Mouse (Mus musculus) E14TG2a.4 (cell line): ENCODE measurements around the gene Zfp827.

Source experiments
- H3K27me3 ChIP-seq: 2 replicates; pipeline ENCODE4 v1.6.1; 2014; ENCODE audit warnings: low read length, control low read depth; ENCODE audit not compliant: insufficient read depth
- H3K36me3 ChIP-seq: 2 replicates; pipeline ENCODE4 v1.6.1; 2014; ENCODE audit warnings: low read length, control low read depth; ENCODE audit not compliant: insufficient read depth
- H3K4me1 ChIP-seq: replicated peaks from 2 replicates; pipeline ENCODE4 v1.6.1; 2014; ENCODE audit warnings: low read depth, low read length, control low read depth
- H3K4me3 ChIP-seq: replicated peaks from 2 replicates; pipeline ENCODE4 v1.5.1; 2014; ENCODE audit warnings: mild to moderate bottlenecking, low read length
- H3K9me3 ChIP-seq: 2 replicates; pipeline ENCODE4 v1.6.1; 2014; ENCODE audit warnings: low read length, control low read depth
- CTCF ChIP-seq: conservative IDR thresholded peaks from 2 replicates; pipeline ENCODE4 v1.5.1; 2014; ENCODE audit warnings: low read length
- NANOG ChIP-seq: IDR thresholded peaks from 2 replicates; pipeline ENCODE4 v1.6.1; 2014; ENCODE audit warnings: borderline replicate concordance, low read length, mixed read lengths
- POU5F1 ChIP-seq: IDR thresholded peaks from 2 replicates; pipeline ENCODE4 v1.6.1; 2014; ENCODE audit warnings: low read length, borderline replicate concordance

Gene Zfp827

GRCm38 (mm10) chr8:79162533-79163308 lies 134.5 kb downstream of the Zfp827 start:
- Histone ChIP-seq H3K9me3 (no peaks in the 10 kb centered on the region), H3K4me1 (peaks cover 13% of the 10 kb centered on the region), H3K27me3 (no peaks in the 10 kb centered on the region), H3K36me3 (peaks cover 20% of the 10 kb centered on the region; the same call in 1 of the 2 replicates), H3K4me3 (no peak overlapping the region)
- TF ChIP-seq POU5F1: no peak
- no peak for TF ChIP-seq CTCF
- no peak for TF ChIP-seq NANOG

GRCm38 (mm10) chr8:79164336-79164735 lies 136.1 kb downstream of the Zfp827 start:
- Histone ChIP-seq H3K27me3 (no peaks in the 10 kb centered on the region), H3K9me3 (no peaks in the 10 kb centered on the region), H3K4me3 (no peak overlapping the region), H3K4me1 (no peaks in the 10 kb centered on the region), H3K36me3 (peaks cover 11% of the 10 kb centered on the region; the same call in 1 of the 2 replicates)
- TF ChIP-seq NANOG (no peak), POU5F1 (no peak), CTCF (no peak)

- Histone ChIP-seq H3K4me3 (no peak overlapping the region), H3K36me3 (peaks cover 14% of the 10 kb centered on the region; the same call in 1 of the 2 replicates), H3K9me3 (no peaks in the 10 kb centered on the region), H3K27me3 (no peaks in the 10 kb centered on the region), H3K4me1 (no peaks in the 10 kb centered on the region)
- TF ChIP-seq CTCF (no peak), POU5F1 (no peak), NANOG (no peak)
Observed at GRCm38 (mm10) chr8:79165276-79165675, 137.0 kb downstream of the Zfp827 start.

- no peaks in the 10 kb centered on the region for H3K9me3 ChIP-seq
- TF ChIP-seq NANOG (no peak), CTCF (no peak)
- peaks cover 36% of the 10 kb centered on the region for H3K4me1 ChIP-seq
- H3K36me3 ChIP-seq: peaks cover 11% of the 10 kb centered on the region; the same call in 1 of the 2 replicates
- no peak overlapping the region for H3K4me3 ChIP-seq
- no peaks in the 10 kb centered on the region for H3K27me3 ChIP-seq
Observed at GRCm38 (mm10) chr8:79173606-79174005, 145.4 kb downstream of the Zfp827 start.

GRCm38 (mm10) chr8:79175991-79176390 lies 147.8 kb downstream of the Zfp827 start:
- H3K9me3 ChIP-seq: no peaks in the 10 kb centered on the region
- TF ChIP-seq NANOG: peak; percentile 69; the same call in 1 of the 2 replicates
- TF ChIP-seq CTCF: no peak
- H3K27me3 ChIP-seq: no peaks in the 10 kb centered on the region
- H3K36me3 ChIP-seq: peaks cover 24% of the 10 kb centered on the region
- H3K4me1 ChIP-seq: peaks cover 39% of the 10 kb centered on the region
- no peak overlapping the region for H3K4me3 ChIP-seq

GRCm38 (mm10) chr8:79179678-79180077 lies 151.4 kb downstream of the Zfp827 start:
- no peaks in the 10 kb centered on the region for H3K27me3 ChIP-seq
- H3K9me3 ChIP-seq: no peaks in the 10 kb centered on the region
- H3K36me3 ChIP-seq: peaks cover 51% of the 10 kb centered on the region
- no peak overlapping the region for H3K4me3 ChIP-seq
- no peak for TF ChIP-seq POU5F1
- H3K4me1 ChIP-seq: peaks cover 34% of the 10 kb centered on the region

GRCm38 (mm10) chr8:79185488-79185887 lies 157.3 kb downstream of the Zfp827 start:
- TF ChIP-seq CTCF (no peak), POU5F1 (no peak), NANOG (no peak)
- no peak overlapping the region for H3K4me3 ChIP-seq
- H3K36me3 ChIP-seq: peaks cover 68% of the 10 kb centered on the region
- no peaks in the 10 kb centered on the region for H3K27me3 ChIP-seq
- H3K9me3 ChIP-seq: no peaks in the 10 kb centered on the region
- peaks cover 22% of the 10 kb centered on the region for H3K4me1 ChIP-seq

- H3K9me3 ChIP-seq: no peaks in the 10 kb centered on the region
- H3K36me3 ChIP-seq: peaks cover 49% of the 10 kb centered on the region
- peaks cover 24% of the 10 kb centered on the region for H3K4me1 ChIP-seq
- TF ChIP-seq NANOG (no peak), POU5F1 (no peak), CTCF (no peak)
- peak overlapping the region; percentile 65 for H3K4me3 ChIP-seq
- H3K27me3 ChIP-seq: no peaks in the 10 kb centered on the region
Observed at GRCm38 (mm10) chr8:79190071-79190470, 161.8 kb downstream of the Zfp827 start.

- Histone ChIP-seq H3K36me3 (peaks cover 8% of the 10 kb centered on the region; the same call in 1 of the 2 replicates), H3K27me3 (no peaks in the 10 kb centered on the region), H3K9me3 (no peaks in the 10 kb centered on the region), H3K4me1 (peaks cover 3% of the 10 kb centered on the region; the same call in 1 of the 2 replicates), H3K4me3 (no peak overlapping the region)
- TF ChIP-seq CTCF (no peak), NANOG (no peak), POU5F1 (no peak)
Observed at GRCm38 (mm10) chr8:79196481-79196880, 168.2 kb downstream of the Zfp827 start.
